Mouse (Mus musculus): Measurements from ENCODE around the gene Ccl20.

Ccl20 gene

DNA sequence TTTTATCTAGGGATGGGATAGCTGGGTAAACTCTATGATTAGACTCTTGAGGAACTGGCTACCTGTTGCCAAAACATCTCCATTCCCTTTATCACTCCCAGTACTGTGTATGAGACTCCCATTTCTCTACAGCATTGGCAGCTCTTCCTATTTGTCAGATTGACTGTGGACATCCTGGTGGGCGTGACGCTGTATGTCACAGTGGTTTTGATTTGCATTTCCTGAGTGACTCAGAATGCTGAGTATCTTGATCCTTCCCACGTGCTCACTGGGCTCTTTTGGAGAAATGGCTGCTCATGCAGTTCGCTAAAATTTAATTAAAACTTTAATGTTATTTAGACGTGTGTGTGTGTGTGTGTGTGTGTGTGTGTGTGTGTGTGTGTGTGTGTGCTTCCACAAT lies 4.8 kb upstream of the Ccl20 start:
- Histone ChIP-seq H3K36me3 (ENCODE audit: control insufficient read depth, insufficient read depth, low read length, poor library complexity, severe bottlenecking) (no peaks in the 10 kb centered on the region), H3K27me3 (ENCODE audit: control insufficient read depth, insufficient read depth, low read length, poor library complexity, severe bottlenecking) (no peaks in the 10 kb centered on the region)
- DNase-seq (ENCODE audit: low read depth, low spot score): no peak

DNA sequence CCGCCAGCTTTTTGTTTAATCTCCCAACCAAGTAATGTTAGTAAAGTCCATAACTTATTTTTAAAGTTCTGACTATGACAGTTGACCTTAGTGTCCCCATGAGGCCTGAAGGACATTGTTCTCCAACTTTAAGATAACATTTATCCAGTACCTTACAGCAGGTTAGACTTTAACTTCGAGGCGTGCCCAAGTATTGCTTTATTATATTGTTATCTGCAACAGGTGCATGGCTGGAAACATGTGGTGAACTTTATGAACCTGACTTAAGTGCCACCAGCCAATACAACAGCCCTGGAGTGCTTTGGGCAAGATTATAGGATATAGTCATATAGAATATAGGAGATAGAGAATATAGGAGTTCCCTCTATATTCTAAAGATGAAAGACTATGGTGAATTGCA lies 651 bp downstream of the Ccl20 start:
- no peak for DNase-seq (ENCODE audit: low read depth, low spot score)
- Histone ChIP-seq H3K27me3 (ENCODE audit: control insufficient read depth, insufficient read depth, low read length, poor library complexity, severe bottlenecking) (no peaks in the 10 kb centered on the region), H3K36me3 (ENCODE audit: control insufficient read depth, insufficient read depth, low read length, poor library complexity, severe bottlenecking) (no peaks in the 10 kb centered on the region)

DNA sequence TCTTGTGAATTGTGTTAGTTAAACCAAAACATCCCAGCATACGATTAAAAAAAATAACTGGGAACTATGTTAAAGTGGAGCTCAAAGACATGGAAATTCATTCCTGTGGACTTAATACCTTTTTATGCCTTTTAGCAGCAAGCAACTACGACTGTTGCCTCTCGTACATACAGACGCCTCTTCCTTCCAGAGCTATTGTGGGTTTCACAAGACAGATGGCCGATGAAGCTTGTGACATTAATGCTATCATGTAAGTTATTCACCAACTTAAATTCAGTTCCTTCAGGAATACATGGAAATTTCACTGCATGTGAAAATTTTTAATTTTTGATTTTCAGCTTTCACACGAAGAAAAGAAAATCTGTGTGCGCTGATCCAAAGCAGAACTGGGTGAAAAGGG lies 1.1 kb downstream of the Ccl20 start:
- DNase-seq (ENCODE audit: low read depth, low spot score): no peak
- Histone ChIP-seq H3K27me3 (ENCODE audit: control insufficient read depth, insufficient read depth, low read length, poor library complexity, severe bottlenecking) (no peaks in the 10 kb centered on the region), H3K36me3 (ENCODE audit: control insufficient read depth, insufficient read depth, low read length, poor library complexity, severe bottlenecking) (no peaks in the 10 kb centered on the region)

DNA sequence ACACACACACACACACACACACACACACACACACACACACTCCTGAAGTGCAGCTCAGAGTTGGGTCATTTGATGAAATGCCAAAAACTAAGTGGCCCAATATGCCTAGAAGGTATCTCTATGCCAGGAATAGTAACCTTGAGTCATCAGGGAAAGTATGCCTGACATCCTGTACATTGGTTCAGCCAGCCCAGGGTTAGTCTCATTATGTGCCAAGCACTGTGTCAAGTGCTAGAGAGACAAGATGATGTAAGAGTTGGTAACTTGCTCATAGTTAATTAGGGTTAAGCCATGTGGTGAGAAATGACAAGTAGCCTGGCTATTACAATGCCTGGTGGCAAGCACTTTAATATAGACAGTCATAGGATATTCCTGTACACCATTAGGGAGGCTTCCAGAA lies 3.3 kb downstream of the Ccl20 start:
- no peak for DNase-seq (ENCODE audit: low read depth, low spot score)
- H3K27me3 ChIP-seq (ENCODE audit: control insufficient read depth, insufficient read depth, low read length, poor library complexity, severe bottlenecking): no peaks in the 10 kb centered on the region
- H3K36me3 ChIP-seq (ENCODE audit: control insufficient read depth, insufficient read depth, low read length, poor library complexity, severe bottlenecking): no peaks in the 10 kb centered on the region

DNA sequence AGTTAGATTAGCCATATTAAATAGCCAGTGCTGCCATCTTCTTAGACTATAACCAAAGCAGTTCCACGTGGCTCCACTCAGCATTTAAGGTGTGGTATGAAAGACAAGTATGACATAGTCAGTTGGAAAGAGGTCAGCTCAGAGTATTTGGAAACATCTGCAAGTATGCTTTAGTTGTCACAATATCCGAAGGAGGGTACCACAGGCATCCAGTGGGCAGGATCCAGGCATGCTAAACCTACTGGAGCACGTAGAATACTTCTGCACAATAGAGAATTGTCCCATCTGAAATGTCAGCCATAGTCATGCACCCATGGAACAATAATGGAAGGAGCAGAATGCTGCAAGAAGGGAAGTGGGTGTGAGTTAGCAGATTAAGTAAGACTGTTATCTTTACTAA lies 3.7 kb downstream of the Ccl20 start:
- DNase-seq (ENCODE audit: low read depth, low spot score): no peak

DNA sequence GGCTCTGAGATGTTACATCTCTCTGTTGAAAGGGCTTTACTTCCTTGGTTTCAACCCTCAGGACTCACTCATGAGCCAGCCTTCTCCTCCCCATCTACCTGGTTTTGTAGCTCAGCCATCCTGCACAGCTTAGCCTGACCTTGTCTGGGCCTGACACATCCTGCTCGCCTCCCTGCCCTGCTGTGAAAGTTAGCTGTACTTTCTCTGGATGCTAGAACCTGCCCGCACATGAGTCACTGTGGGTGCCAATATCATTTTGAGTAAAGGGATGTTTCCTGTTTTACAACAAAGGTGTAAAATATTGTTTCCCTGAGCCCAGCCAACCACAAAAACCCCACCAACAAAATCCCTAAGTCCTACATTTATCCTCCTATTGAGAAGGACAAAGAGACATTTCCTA lies 6.6 kb downstream of the Ccl20 start:
- Histone ChIP-seq H3K27me3 (ENCODE audit: control insufficient read depth, insufficient read depth, low read length, poor library complexity, severe bottlenecking) (no peaks in the 10 kb centered on the region), H3K36me3 (ENCODE audit: control insufficient read depth, insufficient read depth, low read length, poor library complexity, severe bottlenecking) (no peaks in the 10 kb centered on the region)
- DNase-seq (ENCODE audit: low read depth, low spot score): no peak

More for the DNA sequence above, 3.7 kb downstream of the Ccl20 start:
- H3K36me3 ChIP-seq (ENCODE audit: control insufficient read depth, insufficient read depth, low read length, poor library complexity, severe bottlenecking): no peaks in the 10 kb centered on the region
- H3K27me3 ChIP-seq (ENCODE audit: control insufficient read depth, insufficient read depth, low read length, poor library complexity, severe bottlenecking): no peaks in the 10 kb centered on the region

DNA sequence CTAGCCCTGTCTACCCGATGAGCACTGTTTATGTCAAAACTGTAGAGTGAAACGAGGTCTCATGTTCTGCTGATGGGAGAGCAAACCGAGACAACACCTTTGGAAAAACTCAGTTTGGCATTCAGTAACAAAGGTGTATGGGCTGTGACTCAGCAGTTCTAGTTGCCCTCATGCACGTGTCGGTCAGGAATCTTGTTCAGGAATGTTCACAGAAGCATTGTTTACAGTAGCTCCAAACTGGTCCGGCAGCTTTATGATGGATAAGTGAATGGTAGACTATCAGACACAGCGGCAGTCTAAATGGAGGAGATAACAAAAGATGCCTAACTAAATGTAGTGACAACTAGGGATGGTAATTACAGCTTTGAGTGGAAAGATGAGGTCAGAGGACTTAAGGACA lies 19.3 kb downstream of the Ccl20 start:
- DNase-seq (ENCODE audit: low read depth, low spot score): no peak
- H3K27me3 ChIP-seq (ENCODE audit: control insufficient read depth, insufficient read depth, low read length, poor library complexity, severe bottlenecking): no peaks in the 10 kb centered on the region
- H3K36me3 ChIP-seq (ENCODE audit: control insufficient read depth, insufficient read depth, low read length, poor library complexity, severe bottlenecking): no peaks in the 10 kb centered on the region

DNA sequence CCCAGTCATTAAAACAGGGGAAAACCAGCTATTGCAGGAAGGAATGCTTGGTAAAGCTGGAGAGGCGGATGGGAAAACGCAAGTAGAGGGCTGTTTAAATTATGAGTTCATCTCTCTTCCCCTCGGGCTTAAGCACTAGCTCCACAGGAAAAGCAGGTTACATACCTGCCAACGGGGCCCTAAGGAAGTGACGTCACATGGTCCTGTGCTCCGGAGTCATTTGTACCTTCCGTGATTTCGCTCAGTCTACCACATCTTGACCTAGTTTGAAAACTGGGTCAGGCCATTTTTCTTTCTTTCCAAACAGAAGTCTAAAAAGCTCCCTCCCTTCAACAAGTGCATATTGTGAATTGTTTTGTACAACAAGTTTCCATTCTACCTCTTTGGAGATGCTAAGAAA lies 21.3 kb downstream of the Ccl20 start:
- H3K27me3 ChIP-seq (ENCODE audit: control insufficient read depth, insufficient read depth, low read length, poor library complexity, severe bottlenecking): no peaks in the 10 kb centered on the region
- DNase-seq (ENCODE audit: low read depth, low spot score): no peak
- no peaks in the 10 kb centered on the region for H3K36me3 ChIP-seq (ENCODE audit: control insufficient read depth, insufficient read depth, low read length, poor library complexity, severe bottlenecking)

DNA sequence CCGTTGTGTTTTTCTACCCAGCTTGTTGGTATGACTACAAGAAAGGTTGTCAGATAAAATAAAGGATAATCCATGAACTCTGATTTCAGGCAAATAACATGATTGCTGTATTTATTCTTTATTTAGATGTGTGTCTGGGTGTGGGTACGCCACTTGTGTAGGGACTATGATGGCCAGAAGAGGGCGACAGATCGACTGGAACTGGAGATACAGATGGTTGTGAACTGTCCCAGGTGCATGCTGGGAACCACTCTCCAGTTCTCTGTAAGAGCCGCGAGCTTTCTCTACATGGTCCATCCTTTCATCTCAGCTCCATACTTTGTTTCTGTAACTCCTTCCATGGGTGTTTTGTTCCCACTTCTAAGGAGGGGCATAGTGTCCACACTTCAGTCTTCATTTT lies 22.2 kb downstream of the Ccl20 start:
- H3K27me3 ChIP-seq (ENCODE audit: control insufficient read depth, insufficient read depth, low read length, poor library complexity, severe bottlenecking): no peaks in the 10 kb centered on the region
- H3K36me3 ChIP-seq (ENCODE audit: control insufficient read depth, insufficient read depth, low read length, poor library complexity, severe bottlenecking): no peaks in the 10 kb centered on the region
- DNase-seq (ENCODE audit: low read depth, low spot score): no peak

DNA sequence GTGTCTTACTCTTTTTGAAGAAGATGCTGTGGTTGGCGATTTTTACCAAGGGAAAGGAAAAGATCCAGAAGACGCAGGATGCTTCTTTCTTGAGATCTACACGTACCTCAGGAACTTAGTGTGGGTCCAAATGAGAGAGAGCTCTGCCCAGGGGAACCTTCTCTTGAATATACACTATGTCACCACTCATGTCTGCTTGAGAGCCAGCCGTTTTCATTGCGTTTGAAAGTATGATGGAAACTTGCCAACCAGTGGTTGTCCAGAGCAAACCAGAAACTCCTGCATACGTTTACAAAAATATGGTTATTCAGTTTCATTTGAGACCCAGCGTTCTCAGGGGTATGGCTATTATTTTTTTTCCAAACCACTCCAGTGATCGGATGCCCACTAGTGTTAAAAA lies 24.9 kb downstream of the Ccl20 start:
- Histone ChIP-seq H3K36me3 (ENCODE audit: control insufficient read depth, insufficient read depth, low read length, poor library complexity, severe bottlenecking) (no peaks in the 10 kb centered on the region), H3K27me3 (ENCODE audit: control insufficient read depth, insufficient read depth, low read length, poor library complexity, severe bottlenecking) (no peaks in the 10 kb centered on the region)
- DNase-seq (ENCODE audit: low read depth, low spot score): no peak

DNA sequence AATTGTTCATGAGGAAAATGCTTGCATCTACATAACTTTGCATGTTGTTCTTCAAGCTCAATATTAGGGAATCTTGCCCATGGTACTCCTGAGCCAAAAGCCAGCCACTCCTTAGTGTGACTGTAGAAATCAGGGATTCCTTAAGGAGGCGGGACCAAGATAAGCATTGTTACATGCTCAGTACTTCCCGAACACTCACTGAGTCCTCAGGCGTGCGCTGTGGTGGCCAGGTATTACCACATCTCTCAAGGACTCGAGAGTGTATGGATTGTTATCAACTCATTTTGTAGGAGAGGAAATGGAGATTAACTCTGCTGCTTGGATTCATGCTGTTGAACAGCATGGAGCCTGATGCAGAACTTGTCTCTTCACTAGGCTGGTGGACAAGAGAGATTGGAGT lies 25.5 kb downstream of the Ccl20 start:
- no peak for DNase-seq (ENCODE audit: low read depth, low spot score)
- Histone ChIP-seq H3K36me3 (ENCODE audit: control insufficient read depth, insufficient read depth, low read length, poor library complexity, severe bottlenecking) (no peaks in the 10 kb centered on the region), H3K27me3 (ENCODE audit: control insufficient read depth, insufficient read depth, low read length, poor library complexity, severe bottlenecking) (no peaks in the 10 kb centered on the region)

DNA sequence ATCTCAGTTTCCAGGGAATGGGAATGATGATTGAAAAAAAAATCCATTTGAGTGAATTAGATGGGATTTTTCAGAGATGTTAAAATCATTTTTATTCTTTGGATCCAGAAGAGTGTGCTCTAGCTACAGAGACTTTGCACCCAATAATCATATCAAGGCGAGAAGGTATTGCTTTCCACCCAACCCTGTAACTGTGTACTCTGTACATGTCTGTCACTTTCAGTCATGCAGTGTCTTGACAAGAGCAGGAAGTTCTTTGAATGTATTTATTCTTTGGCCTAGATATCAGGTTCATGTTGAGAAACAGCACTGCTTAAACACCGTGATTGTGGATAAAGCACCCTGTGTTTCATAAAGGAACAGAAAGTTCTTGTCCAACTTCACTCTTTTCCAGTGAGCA lies 30.0 kb downstream of the Ccl20 start:
- no peak for DNase-seq (ENCODE audit: low read depth, low spot score)
- no peaks in the 10 kb centered on the region for H3K27me3 ChIP-seq (ENCODE audit: control insufficient read depth, insufficient read depth, low read length, poor library complexity, severe bottlenecking)
- H3K36me3 ChIP-seq (ENCODE audit: control insufficient read depth, insufficient read depth, low read length, poor library complexity, severe bottlenecking): no peaks in the 10 kb centered on the region

DNA sequence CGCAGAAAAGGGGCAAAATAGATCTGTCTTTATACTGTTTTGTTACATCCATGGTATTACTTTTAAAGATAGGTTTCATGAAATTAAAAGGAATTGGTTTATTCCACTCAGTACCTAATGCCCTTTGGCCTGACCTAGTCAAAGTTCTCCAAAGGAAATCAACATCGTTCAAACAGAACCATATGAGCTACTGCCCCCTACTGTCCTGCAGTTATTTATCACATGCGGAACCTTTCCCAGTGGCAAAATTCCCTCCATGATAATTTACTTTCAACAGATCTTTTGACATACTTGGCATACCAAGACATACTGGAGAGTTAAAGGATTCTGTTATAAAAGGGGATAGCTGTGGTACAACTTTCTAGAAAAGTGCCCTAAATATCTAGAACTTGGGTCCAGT lies 33.7 kb downstream of the Ccl20 start:
- H3K36me3 ChIP-seq (ENCODE audit: control insufficient read depth, insufficient read depth, low read length, poor library complexity, severe bottlenecking): no peaks in the 10 kb centered on the region
- DNase-seq (ENCODE audit: low read depth, low spot score): no peak
- no peaks in the 10 kb centered on the region for H3K27me3 ChIP-seq (ENCODE audit: control insufficient read depth, insufficient read depth, low read length, poor library complexity, severe bottlenecking)

DNA sequence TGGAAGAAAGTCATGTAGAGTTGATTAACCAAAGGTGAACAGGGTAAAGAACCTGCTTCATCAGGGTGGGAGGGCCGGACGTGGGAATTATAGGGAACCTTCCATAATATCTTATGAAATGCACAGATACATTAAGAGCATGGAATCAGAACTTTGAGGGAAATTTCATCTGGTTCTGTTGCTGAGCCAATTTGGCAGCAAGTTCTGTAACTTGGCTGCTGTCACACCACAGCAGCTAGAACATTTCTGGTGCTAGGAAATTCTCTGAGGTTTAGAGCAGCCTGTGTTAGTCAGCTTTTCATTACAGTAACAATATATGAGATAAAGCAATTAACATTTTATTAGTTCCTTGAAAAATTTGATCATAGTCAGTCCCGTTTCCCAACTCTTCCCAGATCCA lies 36.4 kb downstream of the Ccl20 start:
- no peaks in the 10 kb centered on the region for H3K36me3 ChIP-seq (ENCODE audit: control insufficient read depth, insufficient read depth, low read length, poor library complexity, severe bottlenecking)
- DNase-seq (ENCODE audit: low read depth, low spot score): no peak
- H3K27me3 ChIP-seq (ENCODE audit: control insufficient read depth, insufficient read depth, low read length, poor library complexity, severe bottlenecking): no peaks in the 10 kb centered on the region

DNA sequence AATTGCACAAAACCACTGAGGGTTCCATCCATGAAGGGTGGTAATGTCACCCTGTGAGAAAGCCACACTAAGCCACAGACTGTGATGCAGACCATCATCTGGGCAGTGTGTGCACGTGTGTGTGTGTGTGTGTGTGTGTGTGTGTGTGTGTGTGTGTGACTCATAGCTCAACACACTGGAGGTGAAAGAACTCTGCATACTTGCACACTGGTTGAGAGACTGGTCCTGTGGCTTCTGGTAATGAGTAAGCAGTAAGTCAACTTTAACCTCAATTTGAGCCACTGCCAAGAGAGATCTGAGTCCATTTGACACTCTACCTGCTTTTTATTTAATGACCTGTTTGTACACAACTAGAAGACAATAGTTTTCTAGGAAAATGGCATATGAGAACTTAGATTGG lies 40.3 kb downstream of the Ccl20 start:
- no peak for DNase-seq (ENCODE audit: low read depth, low spot score)
- H3K36me3 ChIP-seq (ENCODE audit: control insufficient read depth, insufficient read depth, low read length, poor library complexity, severe bottlenecking): no peaks in the 10 kb centered on the region
- H3K27me3 ChIP-seq (ENCODE audit: control insufficient read depth, insufficient read depth, low read length, poor library complexity, severe bottlenecking): no peaks in the 10 kb centered on the region

DNA sequence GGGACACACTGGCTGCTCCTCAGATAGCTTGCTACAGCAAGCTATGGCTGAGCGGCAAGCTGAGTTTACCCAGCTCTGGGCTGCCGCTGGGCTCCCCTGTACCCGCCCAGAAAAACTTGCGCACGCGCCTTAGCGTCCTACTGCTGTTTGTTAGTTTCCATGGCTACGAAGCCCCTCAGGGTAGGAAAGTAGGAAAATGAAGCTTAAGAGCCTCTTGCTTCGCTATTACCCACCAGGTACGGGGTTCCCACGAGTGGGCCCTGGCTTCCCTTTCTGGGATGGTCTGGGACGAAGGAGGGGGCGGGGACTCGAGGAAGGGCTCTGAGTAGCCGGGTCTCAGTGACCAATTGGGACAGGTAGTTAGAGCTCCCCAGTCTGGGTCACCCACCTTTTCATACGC lies 43.0 kb downstream of the Ccl20 start, which contains the start of gene Daw1:
Daw1 (plus strand) TSS at position 150 of the 400 bp plus-strand sequence.
- H3K36me3 ChIP-seq (ENCODE audit: control insufficient read depth, insufficient read depth, low read length, poor library complexity, severe bottlenecking): no peaks in the 10 kb centered on the region
- no peaks in the 10 kb centered on the region for H3K27me3 ChIP-seq (ENCODE audit: control insufficient read depth, insufficient read depth, low read length, poor library complexity, severe bottlenecking)
- DNase-seq (ENCODE audit: low read depth, low spot score): no peak
